Mouse (Mus musculus): ENCODE measurements around the gene Pold1.

Gene Pold1

DNA sequence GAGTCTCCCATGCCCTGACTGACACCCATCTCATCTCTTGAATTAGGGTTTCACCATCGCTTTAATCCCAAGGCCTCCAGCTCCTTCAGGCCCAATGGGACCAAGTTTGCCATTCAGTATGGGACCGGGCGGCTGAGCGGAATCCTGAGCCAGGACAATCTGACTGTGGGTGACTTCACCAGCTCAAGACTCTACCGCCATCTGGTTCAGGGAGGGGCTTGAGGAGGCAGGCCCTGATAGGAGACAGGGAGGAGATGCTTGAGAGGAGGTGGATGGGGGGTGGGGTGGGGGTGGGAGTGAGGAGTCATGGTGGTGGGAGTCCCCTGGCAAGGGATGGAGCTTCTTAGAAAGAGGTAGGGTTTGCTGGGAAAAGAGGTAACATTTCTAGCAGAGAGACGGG, 33.0 kb upstream of the Pold1 start:
- no peak for DNase-seq (ENCODE audit: low spot score in 2 of 2)

DNA sequence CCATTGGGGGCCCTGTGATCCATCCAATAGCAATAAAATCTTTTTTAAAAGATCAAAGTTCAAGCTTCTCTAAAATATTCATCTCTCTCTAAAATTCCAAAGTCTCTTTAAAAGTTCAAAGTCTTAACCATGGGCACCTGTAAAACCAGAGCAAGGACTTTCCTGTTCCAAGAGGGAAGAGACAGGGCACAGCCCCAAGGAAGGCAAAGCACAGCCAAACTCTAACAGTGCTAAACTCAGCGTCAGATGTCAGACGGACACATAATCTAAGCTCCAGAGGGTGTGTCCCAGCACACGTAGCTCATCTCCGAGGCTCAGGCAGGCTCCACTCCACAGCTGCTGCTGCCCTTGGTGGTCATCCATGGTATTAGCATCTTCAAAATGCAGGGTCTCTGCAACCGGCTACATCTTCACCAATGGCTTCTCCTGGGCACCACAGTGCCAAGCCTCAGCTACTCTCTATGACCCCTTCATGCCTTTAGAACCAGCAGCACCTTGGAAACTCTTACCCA, 27.7 kb upstream of the Pold1 start:
- DNase-seq (ENCODE audit: low spot score in 2 of 2), result no peak

DNA sequence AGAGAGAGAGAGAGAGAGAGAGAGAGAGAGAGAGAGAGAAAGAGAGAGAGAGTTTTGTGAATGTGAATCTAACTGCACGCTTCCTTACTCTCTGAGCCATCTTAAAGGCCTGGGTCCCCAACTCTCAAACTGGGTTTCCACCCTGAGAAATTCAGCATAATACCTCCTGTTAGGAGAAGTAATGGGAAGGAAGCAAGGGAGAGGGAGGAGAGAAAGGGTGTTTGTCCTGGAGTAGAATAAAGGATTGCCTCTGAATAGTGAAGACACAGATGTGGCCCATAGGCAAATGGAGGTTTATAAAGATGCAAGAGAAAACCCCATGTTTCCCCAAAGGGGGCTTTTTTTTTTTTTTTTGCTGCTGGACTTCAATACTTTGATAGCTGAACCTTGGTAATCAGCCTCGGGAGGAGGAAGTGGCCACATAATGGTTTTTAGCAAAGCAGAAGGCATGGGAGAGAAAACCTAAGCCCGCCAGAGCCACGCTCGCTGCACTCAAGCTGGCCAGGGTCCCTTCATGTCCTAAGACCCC, 24.4 kb upstream of the Pold1 start:
- DNase-seq (ENCODE audit: low spot score in 2 of 2), result no peak

DNA sequence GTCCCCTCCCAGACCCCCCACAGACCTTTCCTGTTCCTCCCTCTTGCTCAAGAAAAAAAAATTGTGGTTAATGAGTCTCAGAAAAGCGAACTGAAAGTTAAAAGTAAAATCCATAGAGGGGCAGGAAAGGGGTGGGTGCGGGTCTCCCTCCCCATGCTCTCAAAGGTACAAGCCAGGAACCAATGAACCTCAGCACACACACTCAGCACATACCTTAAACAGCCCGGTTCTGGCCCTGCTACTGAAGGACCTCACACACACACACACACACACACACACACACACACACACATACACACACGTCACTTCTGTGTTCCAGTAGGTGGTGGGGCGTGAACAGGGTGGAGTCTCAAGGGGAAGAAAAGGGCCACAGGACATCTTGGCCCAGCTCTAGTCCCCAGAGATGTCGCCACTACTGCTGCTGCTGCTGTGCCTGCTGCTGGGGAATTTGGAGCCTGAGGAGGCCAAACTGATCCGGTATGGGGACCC, 23.6 kb upstream of the Pold1 start, which contains the start of gene Napsa:
Gene Napsa, plus strand, starts transcription at position 168 of the 489 bp plus-strand sequence.
- DNase-seq (ENCODE audit: low spot score in 2 of 2), result no peak

DNA sequence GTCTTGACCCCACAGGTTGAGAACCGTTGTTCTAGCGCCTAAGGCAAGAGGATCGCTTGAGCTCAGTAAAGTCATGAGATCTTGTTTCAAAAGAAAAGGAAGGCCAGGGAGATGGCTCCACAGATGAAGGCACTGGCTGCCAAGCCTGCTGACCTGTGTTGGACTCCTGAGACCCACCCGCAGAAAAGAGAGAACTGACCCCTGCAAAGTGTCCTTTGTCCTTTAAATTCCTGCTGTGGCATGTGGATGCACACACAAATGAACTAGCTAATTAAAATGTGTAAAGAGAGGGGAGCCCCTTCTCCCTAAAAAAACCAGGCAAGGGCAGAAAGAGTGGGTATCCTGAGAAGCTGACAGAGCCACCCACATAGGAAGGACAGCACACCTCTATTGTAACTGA, 23.2 kb upstream of the Pold1 start:
- DNase-seq (ENCODE audit: low spot score in 2 of 2), result no peak

DNA sequence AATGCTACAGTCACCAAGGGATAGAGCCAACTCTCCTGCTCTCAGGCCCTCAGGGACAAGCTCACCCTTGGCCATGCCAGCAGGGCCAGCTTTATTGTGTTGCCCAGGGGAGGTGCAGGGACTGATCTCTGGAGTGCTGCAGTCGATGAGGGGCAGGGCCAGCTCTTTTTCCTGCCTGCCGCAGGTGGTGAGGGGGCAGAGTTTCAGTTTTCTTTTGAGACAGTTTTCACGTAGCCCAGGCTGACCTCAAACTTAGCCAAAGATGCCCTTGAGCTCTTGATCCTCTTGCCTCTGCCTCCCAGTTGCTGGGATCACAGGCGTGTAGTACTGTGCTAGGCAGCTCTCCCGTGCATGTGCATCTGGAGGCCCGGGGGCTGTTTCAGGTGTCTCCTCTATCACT, 22.3 kb upstream of the Pold1 start:
- no peak for DNase-seq (ENCODE audit: low spot score in 2 of 2)

DNA sequence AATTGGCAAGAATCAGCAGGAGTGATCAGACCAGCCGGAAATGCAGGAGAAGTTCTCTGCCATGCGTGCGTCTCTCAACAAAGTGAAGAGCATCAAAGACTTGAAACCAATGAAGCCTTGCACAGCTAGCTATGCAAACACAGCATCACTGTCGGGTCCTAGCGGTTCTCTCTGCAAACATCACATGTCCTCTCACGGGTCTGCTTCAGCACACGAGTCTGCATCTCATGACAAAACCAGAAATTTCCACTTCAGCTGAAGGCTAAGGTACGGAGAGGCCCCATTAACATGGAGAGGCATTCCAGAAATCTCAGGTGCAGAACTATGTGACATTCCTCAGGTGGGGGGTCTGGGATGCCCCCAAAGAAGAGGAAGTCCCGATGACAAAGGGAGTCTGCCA, 20.2 kb upstream of the Pold1 start:
- DNase-seq (ENCODE audit: low spot score in 2 of 2), result no peak

DNA sequence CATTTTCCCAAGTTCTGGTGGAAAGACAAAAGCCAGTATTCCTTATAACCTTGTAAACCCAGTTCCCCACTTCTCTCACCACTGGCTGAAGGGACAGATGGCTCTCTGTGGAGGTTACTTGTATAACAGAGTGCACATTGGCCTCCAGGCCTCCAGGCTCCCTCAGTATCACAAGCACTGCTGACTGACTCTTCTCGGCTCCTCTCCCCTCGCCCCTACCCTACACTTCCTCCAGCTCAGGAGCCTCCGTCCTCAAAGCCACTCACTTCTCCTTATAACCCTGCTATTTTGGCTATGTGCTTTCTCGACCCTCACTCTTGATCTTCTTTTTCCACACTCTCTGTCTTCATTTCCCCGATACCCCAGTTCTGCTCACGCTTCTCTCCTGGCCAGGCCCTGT, 16.8 kb upstream of the Pold1 start:
- DNase-seq (ENCODE audit: low spot score in 2 of 2), result no peak

DNA sequence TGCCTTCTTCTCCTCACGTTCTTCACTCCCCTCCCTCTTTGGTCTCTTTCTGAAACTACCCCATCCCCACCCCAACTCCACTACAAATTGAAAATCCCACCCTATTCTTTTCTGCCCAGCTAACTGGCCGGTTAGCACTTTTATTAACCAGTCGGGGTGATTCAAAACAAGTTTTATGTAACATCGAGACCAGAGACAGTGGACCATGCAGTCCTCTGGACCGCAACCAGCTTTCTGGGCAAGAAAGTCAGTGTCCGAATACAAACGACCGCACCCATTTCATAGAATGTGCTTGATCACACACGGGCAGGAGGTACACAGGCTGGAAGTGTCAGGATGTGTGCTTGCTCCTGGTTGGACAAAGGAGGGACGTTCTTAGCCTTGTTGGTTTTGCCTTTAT, 15.8 kb upstream of the Pold1 start:
- DNase-seq (ENCODE audit: low spot score in 2 of 2), result no peak

DNA sequence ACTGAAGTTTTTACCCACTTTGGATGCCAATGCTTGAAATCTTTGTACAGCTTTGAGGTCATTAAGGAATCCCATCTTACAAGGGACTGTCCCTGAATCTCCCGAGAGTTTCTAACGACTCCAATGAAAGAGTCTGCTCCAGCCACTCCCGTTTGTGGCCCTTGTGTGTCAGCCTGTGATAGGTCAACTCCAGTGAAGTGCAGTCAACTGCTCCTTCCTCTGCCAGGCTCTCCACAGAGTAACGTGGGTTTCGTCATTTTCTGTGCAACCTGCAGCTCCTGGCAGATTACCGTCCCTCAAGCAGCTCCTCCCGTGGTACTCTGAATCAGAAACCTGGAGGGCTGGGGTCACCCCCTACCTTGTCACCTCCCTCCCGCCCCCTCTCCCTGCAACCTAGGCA, 14.6 kb upstream of the Pold1 start:
- DNase-seq (ENCODE audit: low spot score in 2 of 2), result no peak

DNA sequence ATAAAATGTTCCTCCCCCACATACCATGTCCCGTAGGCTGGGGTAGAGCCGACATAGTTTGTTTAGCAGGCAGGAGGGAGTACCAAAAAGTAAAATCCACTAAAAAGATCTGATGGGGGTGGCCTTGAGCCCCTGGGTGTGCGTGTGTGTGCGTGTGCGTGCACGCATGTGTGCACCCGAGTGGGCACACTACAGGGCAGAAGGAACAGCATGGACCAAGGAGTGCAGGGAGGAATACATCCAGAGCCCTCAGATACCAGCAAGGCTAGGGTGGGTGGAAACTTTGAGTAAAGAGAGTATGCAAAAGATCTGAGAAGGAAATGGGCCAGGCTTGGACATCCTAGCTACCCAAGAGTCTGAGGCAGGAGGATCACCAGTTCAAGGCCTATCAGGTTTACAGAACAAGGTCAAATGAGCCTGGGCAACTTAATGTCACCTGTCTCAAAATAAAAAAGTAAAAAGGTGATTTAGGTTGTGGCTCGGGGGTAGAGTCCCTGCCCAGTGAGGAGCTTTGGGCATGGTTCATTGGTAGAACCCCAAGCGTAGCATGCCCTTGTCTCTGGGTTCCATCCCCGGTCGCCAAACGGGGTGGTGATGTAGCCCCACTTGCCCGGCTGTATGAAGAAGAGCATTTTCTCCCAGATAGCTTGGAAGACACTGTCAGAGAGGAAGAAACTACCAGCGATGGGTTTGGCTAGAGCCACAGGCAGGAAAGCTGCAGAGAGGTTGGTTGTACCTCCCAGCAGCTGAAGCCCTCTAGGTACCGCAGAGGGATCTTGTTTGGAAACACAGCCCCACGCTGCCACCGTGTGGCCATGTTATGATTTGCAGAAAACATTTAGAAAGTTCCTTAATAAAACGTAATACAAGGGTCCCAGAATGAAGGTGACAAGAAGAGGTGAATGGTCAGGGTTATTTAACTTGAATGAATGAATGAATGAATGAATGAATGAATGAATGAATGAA, 12.1 kb upstream of the Pold1 start:
- peak in 1 of 2 experiments; percentile 82 for DNase-seq (ENCODE audit: low spot score in 2 of 2)

DNA sequence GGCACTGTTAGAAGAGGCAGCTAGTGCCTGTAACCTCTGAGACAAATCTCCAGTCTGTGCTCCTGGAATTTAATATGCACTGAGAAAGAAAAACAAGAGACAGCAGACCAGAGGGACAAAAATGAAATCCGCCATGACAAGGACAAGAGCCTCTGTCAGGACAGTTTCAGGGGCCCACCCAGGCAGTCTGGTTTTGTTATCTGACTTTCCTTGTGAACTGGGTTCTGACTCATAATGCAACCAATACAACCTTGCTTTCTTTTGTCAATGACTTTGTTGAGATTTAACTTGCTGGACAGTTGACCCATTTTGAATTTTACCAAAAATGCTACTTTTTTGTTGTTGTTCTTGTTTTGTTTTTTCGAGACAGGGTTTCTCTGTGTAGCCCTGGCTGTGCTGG, 9.0 kb upstream of the Pold1 start:
- DNase-seq (ENCODE audit: low spot score in 2 of 2), result no peak

DNA sequence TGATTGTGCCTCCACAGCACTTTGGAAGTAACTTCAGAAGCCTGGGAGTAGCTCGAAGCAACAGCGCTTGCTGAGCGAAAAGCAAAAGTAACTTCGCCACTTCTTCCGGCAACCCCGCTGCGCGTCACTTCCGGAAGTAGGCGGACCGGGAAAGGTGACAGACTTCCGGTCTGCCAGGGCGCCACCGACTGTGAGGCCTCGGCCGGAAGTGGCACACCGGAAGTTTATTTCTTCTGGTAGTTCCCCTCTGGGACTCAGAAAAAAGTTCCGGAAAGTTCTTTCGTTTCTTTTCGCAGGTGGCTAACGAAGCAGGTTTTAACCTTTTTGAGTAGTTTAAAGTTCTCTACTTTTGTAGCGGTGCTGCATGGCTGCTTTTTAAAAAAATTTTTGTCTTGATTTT, 5.2 kb upstream of the Pold1 start, which contains the start of gene Nr1h2:
Gene Nr1h2, minus strand, starts transcription at position 126 of the 400 bp plus-strand sequence.
- peak; percentile 79 to 96 for DNase-seq (ENCODE audit: low spot score in 2 of 2)

DNA sequence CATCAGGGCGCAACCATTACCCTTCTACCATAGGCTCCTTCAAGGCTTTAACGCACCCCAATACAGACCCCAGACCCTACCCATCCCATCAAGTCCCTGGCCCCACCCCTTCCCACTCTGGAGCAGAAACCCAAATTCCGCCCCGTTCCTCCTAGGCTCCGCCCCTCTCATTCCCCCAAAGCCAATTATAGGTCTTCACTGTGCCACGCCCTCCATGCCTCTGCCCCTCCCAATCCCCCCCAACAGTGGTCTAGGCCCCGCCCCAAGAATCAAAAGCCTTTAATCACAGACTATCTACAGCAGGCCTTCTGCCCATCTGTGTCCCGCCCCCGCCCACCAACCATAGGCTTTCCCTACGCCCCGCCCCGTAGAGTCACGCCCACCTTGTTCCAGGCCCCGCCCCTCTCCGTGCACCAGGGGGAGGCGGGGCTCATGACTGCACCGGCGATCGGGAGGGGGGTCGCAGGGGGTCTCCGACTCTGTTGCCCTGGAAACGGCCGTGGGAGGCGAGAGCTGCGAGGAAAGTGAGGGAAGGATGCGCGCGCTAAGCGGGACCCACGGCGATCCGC, 4.6 kb upstream of the Pold1 start:
- peak in 1 of 2 experiments; percentile 51 for DNase-seq (ENCODE audit: low spot score in 2 of 2)

DNA sequence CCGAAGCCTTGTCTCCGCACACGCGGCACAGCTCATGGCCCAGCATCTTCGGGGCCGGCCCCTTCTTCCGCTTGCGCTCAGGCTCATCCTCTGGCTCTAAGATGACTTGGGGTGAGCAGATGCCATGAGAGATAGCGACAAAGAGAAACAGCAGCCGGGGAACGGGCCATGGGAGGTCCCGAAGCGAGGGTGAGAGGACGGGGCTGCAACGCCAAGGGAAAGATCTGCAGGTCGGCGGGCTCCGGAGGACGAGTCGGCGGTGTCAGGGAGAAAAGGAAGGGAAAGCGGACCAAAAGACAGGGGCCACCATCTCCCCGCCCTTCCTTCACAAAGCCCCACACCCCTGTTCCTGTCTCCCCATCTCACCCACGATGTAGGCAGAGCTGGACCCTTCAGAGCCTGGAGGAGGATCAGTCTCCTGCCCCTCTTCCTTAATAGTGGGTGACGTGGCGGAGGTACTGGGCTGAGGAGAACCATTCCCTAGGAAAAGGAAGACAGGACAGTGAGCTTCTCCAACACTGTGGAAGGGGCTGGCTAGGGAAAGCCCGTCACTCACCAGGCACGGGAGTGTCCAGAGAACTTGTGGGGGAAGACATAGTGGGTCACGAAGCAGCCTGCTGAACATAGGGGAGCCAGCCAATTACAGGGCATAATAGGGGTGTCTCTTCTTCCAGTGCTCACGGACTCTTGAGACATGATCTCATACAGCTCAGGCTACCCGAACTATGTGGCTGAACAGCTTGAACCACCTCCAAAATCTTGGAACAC, 3.7 kb upstream of the Pold1 start:
- DNase-seq (ENCODE audit: low spot score in 2 of 2), result no peak

DNA sequence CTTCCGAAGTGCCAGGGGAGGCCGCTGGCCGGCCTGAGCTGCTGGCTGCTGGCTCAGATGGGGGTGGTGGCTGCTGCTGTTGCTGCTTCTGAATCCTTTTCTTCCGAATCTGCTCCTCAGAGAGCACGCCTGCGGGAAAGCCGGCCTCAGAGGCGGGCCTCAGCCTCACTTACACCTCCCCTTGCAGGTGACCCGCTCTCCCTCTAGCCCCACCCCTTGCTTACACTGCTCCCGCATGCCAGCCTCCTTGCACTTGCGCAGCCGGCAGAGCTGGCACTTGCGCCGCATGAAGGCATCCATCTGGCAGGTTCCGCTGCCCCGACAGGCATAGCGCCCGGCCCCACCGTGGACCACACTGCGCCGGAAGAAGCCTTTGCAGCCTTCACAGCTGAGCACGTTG, 3.1 kb upstream of the Pold1 start:
- no peak for DNase-seq (ENCODE audit: low spot score in 2 of 2)

DNA sequence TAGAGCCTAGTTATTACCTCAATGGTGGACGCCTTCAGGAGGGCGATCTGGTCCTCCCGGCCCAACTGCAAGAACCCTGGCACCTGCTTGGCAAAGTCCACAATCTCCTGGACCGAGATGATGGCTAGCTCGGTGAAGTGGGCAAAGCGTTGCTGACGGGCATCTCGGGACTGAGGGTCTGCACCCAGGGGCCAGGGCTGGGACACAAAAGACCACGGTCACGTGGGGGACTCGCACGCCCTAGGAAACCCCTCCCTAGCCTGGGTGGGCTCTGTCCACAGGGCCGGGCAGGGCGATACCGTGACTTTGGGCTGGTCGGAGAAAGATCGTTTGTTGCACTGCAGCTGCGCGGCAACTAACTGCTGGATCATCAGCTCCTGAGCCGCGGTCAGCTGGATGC, 2.7 kb upstream of the Pold1 start:
- no peak for DNase-seq (ENCODE audit: low spot score in 2 of 2)

DNA sequence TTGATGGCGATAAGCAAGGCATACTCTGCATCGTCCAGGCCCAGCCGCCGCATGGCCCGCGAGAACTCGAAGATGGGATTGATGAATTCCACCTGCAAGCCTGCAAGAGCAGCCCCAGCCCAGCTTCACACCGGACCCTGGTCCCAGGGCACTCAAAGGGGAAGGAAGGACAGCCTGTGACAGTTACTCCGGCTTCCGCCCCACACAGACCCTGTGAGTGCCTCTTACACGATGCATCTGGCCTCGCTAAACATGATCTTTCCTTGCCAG, 1.7 kb upstream of the Pold1 start:
- no peak for DNase-seq (ENCODE audit: low spot score in 2 of 2)

DNA sequence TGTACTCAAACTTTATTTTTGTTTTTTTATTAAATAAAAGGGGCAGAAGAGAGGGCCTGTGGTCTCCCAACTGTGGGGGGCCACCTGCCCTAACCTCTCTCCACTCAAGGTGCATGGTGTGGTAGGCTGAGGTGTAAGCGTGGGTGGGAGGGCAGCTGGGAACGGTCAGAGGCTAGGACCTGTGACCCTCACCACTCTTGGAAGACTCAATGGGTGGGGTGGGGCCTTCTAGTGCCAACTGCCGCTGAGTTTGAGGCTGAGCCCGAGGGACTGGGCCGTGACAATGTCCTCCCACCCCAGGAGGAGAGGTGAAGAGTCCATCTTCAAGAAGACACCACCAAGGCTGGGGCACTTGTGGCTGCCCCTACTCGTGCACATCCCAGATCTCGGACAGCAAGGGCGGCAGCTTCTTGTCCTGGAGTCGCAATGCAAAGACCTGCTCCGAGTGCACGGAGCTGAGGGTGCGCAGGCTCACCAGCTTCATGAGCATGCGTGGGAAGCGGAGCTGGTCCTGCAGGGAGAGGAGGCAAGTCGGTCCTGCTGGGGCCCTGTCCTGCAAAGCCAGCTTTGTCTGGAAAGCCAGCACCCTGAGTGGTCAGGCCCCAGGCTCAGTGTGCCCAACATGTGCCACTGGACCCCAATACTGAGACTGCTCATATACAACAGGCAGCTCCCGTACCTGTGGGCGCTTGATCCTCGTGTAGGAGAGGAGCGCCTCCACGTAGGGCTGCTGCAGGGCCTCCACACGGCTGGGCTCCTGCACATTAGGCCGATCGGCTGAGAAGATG, 1.2 kb upstream of the Pold1 start:
- DNase-seq (ENCODE audit: low spot score in 2 of 2), result no peak

DNA sequence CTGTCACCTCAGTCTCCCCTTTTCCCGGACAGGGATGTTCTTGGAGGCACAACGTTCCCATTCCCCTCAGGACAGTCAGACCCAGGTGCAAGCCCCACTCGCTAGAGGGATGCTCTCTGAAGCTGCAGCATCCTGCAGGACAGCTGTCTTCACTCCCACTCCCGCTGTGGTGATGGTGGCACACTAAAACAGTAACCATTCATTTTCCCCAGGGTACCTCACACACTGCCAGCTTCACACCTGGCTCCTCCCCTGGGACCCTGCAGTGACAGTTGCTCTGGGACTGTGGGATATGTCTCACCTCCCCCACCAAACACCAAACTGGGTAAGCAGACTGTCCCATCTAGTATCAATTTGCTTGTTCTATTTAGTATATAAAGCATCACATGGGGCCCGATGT, 924 bp downstream of the Pold1 start:
- DNase-seq (ENCODE audit: low spot score in 2 of 2), result no peak

DNA sequence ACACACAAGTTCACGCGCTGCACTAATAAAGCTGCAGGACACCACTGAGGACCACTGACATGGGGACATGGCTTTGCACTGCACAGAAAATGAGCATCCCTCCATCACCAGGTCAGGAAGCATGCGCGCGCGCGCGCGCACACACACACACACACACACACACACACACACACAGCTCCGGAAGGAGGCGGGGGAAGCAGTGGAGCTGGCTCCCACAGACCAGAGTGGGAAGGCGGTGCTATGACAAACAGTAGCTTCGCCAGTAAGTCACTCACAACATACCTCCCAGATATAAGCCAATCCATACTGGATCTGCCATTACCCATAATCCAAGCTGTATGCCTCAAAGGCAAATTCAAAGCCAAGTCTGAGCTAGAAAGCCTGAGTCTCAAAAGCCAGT, 1.6 kb downstream of the Pold1 start:
- DNase-seq (ENCODE audit: low spot score in 2 of 2), result no peak

Data from left cerebral cortex, adult 9 months (tissue).